Mouse (Mus musculus): Measurements from ENCODE around the gene Gm13289. TPM values are rescaled to one million over a fixed set of nuclear protein-coding genes. Genes with fewer than 3 reads are reported as not detected.
"Not testable (repeated sequence)": the region's sequence is repeated elsewhere in the genome, so short reads cannot be mapped to it uniquely, and the experiment has no call there.

Gene Gm13289
- polyA plus RNA-seq (2012; rRNA removed) (not detected in 2 replicates), polyA plus RNA-seq (2014; fragmentation: Nextera tagmentation; extraction: Ambion mirVana) (not detected in 2 replicates)

DNA sequence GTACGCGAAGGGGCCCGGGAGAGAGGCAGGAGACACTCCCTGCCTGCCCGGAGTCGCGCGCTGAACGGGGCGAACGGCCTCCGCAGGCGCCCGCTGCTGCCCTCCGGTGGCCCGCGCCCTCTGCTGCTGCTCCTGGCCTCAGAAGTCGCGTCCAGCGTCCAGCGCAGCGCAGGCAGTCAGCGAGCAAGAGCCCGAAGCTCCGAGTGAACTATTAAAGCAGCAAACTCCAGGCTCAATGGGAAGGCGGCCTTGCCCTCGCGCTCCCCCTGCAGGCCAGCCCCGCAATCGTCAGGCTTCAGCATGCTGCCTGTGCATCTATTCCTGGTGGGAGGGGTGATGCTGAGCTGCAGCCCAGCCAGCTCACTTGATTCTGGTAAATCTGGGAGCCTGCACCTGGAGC is at the start of gene Gm13289:
Gm13289 (plus strand) TSS at position 301 of the 400 bp plus-strand sequence.
- H3K36me3 ChIP-seq (replicated peaks; ENCODE audit: control insufficient read depth, insufficient read depth, low read depth); H3K27ac ChIP-seq; H3K4me2 ChIP-seq (ENCODE audit: low read depth); H3K4me1 ChIP-seq (replicated peaks; ENCODE audit: control insufficient read depth in 2 of 2, insufficient read depth in 2 of 2, low read length in 1 of 2); H3K9ac ChIP-seq (replicated peaks); H3K27me3 ChIP-seq (ENCODE audit: control insufficient read depth, insufficient read depth, low read length); ATAC-seq (ENCODE audit: insufficient read depth); H3K9me3 ChIP-seq (ENCODE audit: control insufficient read depth, low read length); H3K4me3 ChIP-seq (ENCODE audit: insufficient read depth in 1 of 2, low read depth in 2 of 2, low read length in 2 of 2); DNase-seq (ENCODE audit: low read depth in 3 of 3, low spot score in 3 of 3): not testable (repeated sequence)
- no CpG with 5 or more reads among the region's 29 CpGs for WGBS (ENCODE audit: insufficient replicate concordance)

DNA sequence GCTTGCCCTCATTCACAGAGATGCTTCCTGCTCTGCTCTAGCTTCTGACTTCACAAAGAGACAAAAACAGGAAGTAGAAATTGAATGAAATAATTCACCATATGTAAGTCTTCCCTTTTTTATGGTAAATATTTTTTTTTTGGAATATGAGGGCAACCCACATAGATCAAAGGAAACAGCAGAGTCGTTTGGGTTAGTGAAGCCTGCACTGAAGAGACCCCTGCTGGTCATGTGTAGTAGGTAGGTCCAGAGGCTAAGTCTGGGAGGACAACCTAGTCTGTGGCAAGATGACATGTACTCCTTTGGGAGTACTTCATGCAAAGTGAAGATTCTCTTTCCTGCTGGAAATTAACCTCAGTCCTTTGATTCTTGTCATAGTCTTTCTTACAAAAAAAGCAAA is 49.4 kb upstream of the Gm13289 start:
- Histone ChIP-seq H3K9me3 (ENCODE audit: control insufficient read depth, low read length) (no peaks in the 10 kb centered on the region), H3K36me3 (replicated peaks; ENCODE audit: control insufficient read depth, insufficient read depth, low read depth) (no peaks in the 10 kb centered on the region), H3K4me1 (replicated peaks; ENCODE audit: control insufficient read depth in 2 of 2, insufficient read depth in 2 of 2, low read length in 1 of 2) (no peaks in the 10 kb centered on the region; a peak in 1 of 4 replicates), H3K27ac (no peak overlapping the region), H3K4me3 (ENCODE audit: insufficient read depth in 1 of 2, low read depth in 2 of 2, low read length in 2 of 2) (no peak overlapping the region), H3K9ac (replicated peaks) (no peak overlapping the region), H3K27me3 (ENCODE audit: control insufficient read depth, insufficient read depth, low read length) (no peaks in the 10 kb centered on the region), H3K4me2 (ENCODE audit: low read depth) (peak overlapping the region; percentile 11; the same call in 1 of the 2 replicates)
- WGBS (ENCODE audit: insufficient replicate concordance) = 0% methylated on average over 1 of the region's 1 CpGs
- TF ChIP-seq CTCF (IDR thresholded peaks at IDR 0.05; ENCODE audit: low read depth) (peak; percentile 67), EP300 (IDR thresholded peaks at IDR 0.05; ENCODE audit: low read depth) (no peak)
- no peak for DNase-seq (ENCODE audit: low read depth in 3 of 3, low spot score in 3 of 3)
- ATAC-seq (ENCODE audit: insufficient read depth) = no peak

DNA sequence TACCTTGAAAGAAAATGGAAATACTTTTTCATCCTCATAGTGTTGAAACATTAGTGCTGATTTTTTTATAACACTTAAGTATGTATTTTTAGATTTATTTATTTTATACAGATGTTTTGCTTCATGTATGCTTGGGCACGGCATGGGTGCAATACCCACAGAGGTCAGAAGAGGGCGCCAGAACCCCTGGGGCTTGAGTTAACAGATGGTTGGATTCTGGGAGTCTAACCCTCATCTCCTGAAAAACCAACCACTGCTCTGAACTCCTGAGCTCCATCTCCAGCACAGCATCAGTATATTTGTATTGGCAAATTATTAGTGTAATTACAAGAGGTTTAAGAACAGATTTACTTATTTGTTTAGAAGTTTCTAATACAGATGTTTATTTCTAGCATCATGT is 38.2 kb upstream of the Gm13289 start:
- WGBS (ENCODE audit: insufficient replicate concordance) = 1% methylated on average over 2 of the region's 2 CpGs
- DNase-seq (ENCODE audit: low read depth in 3 of 3, low spot score in 3 of 3) = peak; percentile 12 to 42 (median 28)

DNA sequence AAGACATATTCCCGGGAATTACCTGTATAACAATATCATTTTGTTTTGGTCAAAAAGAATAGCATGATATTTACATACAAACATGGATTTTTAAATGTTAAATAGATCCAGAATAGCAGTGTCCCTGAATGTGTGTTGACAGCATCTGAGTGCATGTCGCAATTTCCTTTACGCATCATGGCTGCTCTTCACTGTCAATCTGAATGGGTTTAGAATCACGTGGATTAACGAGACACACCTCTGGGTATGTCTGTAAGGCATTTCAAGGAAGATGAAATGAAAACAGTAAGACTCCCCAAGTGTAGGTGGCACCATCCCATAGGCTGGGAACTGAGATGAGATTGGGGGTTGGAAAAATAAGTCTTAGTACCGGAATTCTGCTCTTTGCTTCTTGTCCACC is 37.7 kb upstream of the Gm13289 start:
- H3K27me3 ChIP-seq (ENCODE audit: control insufficient read depth, insufficient read depth, low read length) = no peaks in the 10 kb centered on the region
- TF ChIP-seq CTCF (IDR thresholded peaks at IDR 0.05; ENCODE audit: low read depth) (no peak), EP300 (IDR thresholded peaks at IDR 0.05; ENCODE audit: low read depth) (no peak)
- no peaks in the 10 kb centered on the region for H3K4me1 ChIP-seq (replicated peaks; ENCODE audit: control insufficient read depth in 2 of 2, insufficient read depth in 2 of 2, low read length in 1 of 2)
- no peak for ATAC-seq (ENCODE audit: insufficient read depth)
- 59% methylated on average over 6 of the region's 6 CpGs for WGBS (ENCODE audit: insufficient replicate concordance)
- no peak overlapping the region for H3K4me3 ChIP-seq (ENCODE audit: insufficient read depth in 1 of 2, low read depth in 2 of 2, low read length in 2 of 2)
- no peak overlapping the region for H3K4me2 ChIP-seq (ENCODE audit: low read depth)
- no peaks in the 10 kb centered on the region for H3K9me3 ChIP-seq (ENCODE audit: control insufficient read depth, low read length)
- H3K27ac ChIP-seq = no peak overlapping the region
- H3K36me3 ChIP-seq (replicated peaks; ENCODE audit: control insufficient read depth, insufficient read depth, low read depth) = no peaks in the 10 kb centered on the region
- no peak overlapping the region for H3K9ac ChIP-seq (replicated peaks)
- DNase-seq (ENCODE audit: low read depth in 3 of 3, low spot score in 3 of 3) = no peak

More for the DNA sequence above, 38.2 kb upstream of the Gm13289 start:
- Histone ChIP-seq H3K9me3 (ENCODE audit: control insufficient read depth, low read length) (no peaks in the 10 kb centered on the region), H3K4me2 (ENCODE audit: low read depth) (no peak overlapping the region), H3K4me1 (replicated peaks; ENCODE audit: control insufficient read depth in 2 of 2, insufficient read depth in 2 of 2, low read length in 1 of 2) (no peaks in the 10 kb centered on the region), H3K27ac (no peak overlapping the region), H3K9ac (replicated peaks) (no peak overlapping the region), H3K36me3 (replicated peaks; ENCODE audit: control insufficient read depth, insufficient read depth, low read depth) (no peaks in the 10 kb centered on the region), H3K4me3 (ENCODE audit: insufficient read depth in 1 of 2, low read depth in 2 of 2, low read length in 2 of 2) (no peak overlapping the region), H3K27me3 (ENCODE audit: control insufficient read depth, insufficient read depth, low read length) (no peaks in the 10 kb centered on the region)
- ATAC-seq (ENCODE audit: insufficient read depth) = no peak
- TF ChIP-seq EP300 (IDR thresholded peaks at IDR 0.05; ENCODE audit: low read depth) (no peak), CTCF (IDR thresholded peaks at IDR 0.05; ENCODE audit: low read depth) (peak; percentile 89)

DNA sequence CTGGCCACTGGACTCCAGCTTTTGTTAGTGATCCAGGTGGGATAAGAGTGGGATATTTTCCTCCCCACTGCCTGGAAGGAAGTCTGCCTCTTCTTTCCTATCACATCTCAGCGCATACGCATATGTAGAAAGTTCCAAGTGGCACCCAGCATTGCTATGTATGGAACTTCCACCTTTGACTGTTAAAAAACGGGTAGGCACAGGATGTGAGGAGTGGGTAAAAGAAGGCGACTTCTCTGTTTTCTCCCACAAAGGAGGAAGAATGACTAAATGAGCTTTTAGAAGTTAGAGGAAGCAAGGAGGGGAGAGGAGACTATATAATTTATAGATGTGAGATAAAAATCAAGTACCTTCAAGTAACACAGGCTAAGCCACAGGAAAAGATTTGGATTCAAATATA is 35.3 kb upstream of the Gm13289 start:
- no peak overlapping the region for H3K9ac ChIP-seq (replicated peaks)
- no peak overlapping the region for H3K4me3 ChIP-seq (ENCODE audit: insufficient read depth in 1 of 2, low read depth in 2 of 2, low read length in 2 of 2)
- no peaks in the 10 kb centered on the region for H3K36me3 ChIP-seq (replicated peaks; ENCODE audit: control insufficient read depth, insufficient read depth, low read depth)
- no peaks in the 10 kb centered on the region for H3K27me3 ChIP-seq (ENCODE audit: control insufficient read depth, insufficient read depth, low read length)
- no peaks in the 10 kb centered on the region for H3K9me3 ChIP-seq (ENCODE audit: control insufficient read depth, low read length)
- no peak overlapping the region for H3K27ac ChIP-seq
- TF ChIP-seq CTCF (IDR thresholded peaks at IDR 0.05; ENCODE audit: low read depth) (no peak), EP300 (IDR thresholded peaks at IDR 0.05; ENCODE audit: low read depth) (no peak)
- H3K4me2 ChIP-seq (ENCODE audit: low read depth) = no peak overlapping the region
- ATAC-seq (ENCODE audit: insufficient read depth) = no peak
- no peaks in the 10 kb centered on the region for H3K4me1 ChIP-seq (replicated peaks; ENCODE audit: control insufficient read depth in 2 of 2, insufficient read depth in 2 of 2, low read length in 1 of 2)
- WGBS (ENCODE audit: insufficient replicate concordance) = 34% methylated on average over 4 of the region's 4 CpGs
- DNase-seq (ENCODE audit: low read depth in 3 of 3, low spot score in 3 of 3) = no peak
